Mouse (Mus musculus) C2C12 (cell line): ENCODE data around the gene Dock3.

ENCODE experiments used
- CEBPB ChIP-seq: IDR thresholded peaks from one replicate; pipeline ENCODE4 v1.6.1; 2011; ENCODE audit warnings: low read depth, mild to moderate bottlenecking, control low read depth, moderate library complexity
- CTCF ChIP-seq: IDR thresholded peaks from one replicate; pipeline ENCODE4 v1.5.1; 2011; ENCODE audit not compliant: control insufficient read depth, insufficient read depth, insufficient read length
- FOSL1 ChIP-seq: IDR thresholded peaks from one replicate; pipeline ENCODE4 v1.8.0; 2011; ENCODE audit warnings: mild to moderate bottlenecking, low read length; ENCODE audit not compliant: poor library complexity, insufficient read depth, severe bottlenecking
- MYOD1 ChIP-seq: IDR thresholded peaks from one replicate; pipeline ENCODE4 v1.6.1; 2011; ENCODE audit warnings: low read depth; ENCODE audit not compliant: control insufficient read depth, insufficient read length
- MYOG ChIP-seq: IDR thresholded peaks from one replicate; pipeline ENCODE4 v1.6.1; 2011; ENCODE audit not compliant: control insufficient read depth, insufficient read length; ENCODE audit errors: extremely low read depth
- USF1 ChIP-seq: IDR thresholded peaks from one replicate; pipeline ENCODE4 v1.6.1; 2011; ENCODE audit warnings: low read depth, mild to moderate bottlenecking, control low read depth, moderate library complexity

DNA sequence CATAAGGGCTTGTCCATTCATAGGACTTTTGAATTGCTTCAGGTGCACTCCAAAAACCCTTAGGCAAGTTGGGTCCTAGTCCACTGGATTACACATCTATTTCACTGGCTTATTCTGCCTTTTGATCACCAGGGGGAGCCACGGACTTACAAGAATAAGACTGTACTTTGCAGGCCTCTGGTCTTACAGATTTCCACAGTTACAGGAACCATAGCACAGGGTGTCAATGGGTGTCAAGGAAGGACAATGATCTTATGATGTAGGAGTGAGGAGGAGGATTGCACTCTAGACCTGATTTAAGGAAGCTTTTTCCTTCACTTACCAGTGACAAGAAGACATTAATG lies 327.9 kb downstream of the Dock3 start:
- TF ChIP-seq CEBPB: no peak
- no peak for TF ChIP-seq CTCF
- TF ChIP-seq MYOG: no peak
- no peak for TF ChIP-seq USF1
- no peak for TF ChIP-seq FOSL1
- TF ChIP-seq MYOD1: no peak
